Mouse (Mus musculus): ENCODE results near the gene Ddo. TPM values are rescaled to one million over a fixed set of nuclear protein-coding genes. Genes with fewer than 3 reads are reported as not detected.

Ddo gene
- polyA plus RNA-seq, 1 experiment from 2014 or later = 1.4 TPM

DNA sequence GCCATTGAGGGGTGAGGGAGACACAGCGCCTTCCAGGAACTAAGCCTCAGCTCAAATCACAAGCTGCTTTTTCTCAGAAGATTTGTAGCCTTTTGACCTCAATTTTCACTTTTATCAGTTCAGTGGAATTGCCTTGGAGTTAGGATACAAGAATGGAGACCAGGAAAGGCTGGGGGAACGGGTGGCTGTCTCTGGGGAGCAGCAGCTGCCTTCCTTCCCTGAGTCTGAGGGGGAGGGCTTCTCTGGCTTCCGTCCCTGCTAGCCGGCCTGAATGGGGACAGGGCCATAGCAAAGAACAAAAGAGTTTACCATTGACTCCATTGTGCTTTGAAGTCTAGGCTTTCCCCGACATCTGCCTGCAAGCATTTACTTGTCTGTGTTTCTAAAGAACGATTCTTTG lies 94.5 kb downstream of the Ddo start:
- ATAC-seq (ENCODE audit: insufficient read depth, low FRiP score, low read depth) = no peak
- Histone ChIP-seq H3K36me3 (no peaks in the 10 kb centered on the region), H3K9ac (no peak overlapping the region), H3K4me1 (peaks cover 7% of the 10 kb centered on the region; the same call in 1 of the 2 replicates), H3K27ac (no peak overlapping the region), H3K9me3 (no peaks in the 10 kb centered on the region), H3K27me3 (replicated peaks) (no peaks in the 10 kb centered on the region), H3K4me2 (no peak overlapping the region), H3K4me3 (replicated peaks) (no peak overlapping the region)
- WGBS = 44% methylated on average over 6 of the region's 6 CpGs

DNA sequence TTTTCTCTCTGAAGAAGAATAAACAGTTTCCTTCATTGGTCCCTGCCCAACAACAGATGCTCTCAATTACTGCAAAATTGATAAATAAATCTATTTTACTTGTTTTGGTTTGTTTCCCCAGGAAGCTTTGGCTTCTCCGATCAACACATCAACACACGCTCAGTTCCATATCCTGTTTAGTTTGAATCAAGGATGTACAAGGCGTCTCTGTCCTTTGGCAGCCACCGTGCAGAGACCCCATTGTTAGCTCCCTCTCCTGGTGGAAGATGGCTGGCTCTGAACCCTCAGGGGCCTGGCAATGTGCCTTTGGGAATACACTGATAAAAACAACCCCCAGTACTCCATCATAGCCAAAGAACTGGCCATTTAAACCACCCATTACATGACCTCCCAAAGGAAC lies 95.3 kb downstream of the Ddo start:
- no peak overlapping the region for H3K27ac ChIP-seq
- WGBS = 46% methylated on average over 4 of the region's 4 CpGs
- peaks cover 7% of the 10 kb centered on the region; the same call in 1 of the 2 replicates for H3K4me1 ChIP-seq
- no peak for ATAC-seq (ENCODE audit: insufficient read depth, low FRiP score, low read depth)
- no peaks in the 10 kb centered on the region for H3K36me3 ChIP-seq
- H3K27me3 ChIP-seq (replicated peaks) = no peaks in the 10 kb centered on the region
- no peak overlapping the region for H3K9ac ChIP-seq
- H3K4me2 ChIP-seq = no peak overlapping the region
- H3K9me3 ChIP-seq = no peaks in the 10 kb centered on the region
- H3K4me3 ChIP-seq (replicated peaks) = no peak overlapping the region

DNA sequence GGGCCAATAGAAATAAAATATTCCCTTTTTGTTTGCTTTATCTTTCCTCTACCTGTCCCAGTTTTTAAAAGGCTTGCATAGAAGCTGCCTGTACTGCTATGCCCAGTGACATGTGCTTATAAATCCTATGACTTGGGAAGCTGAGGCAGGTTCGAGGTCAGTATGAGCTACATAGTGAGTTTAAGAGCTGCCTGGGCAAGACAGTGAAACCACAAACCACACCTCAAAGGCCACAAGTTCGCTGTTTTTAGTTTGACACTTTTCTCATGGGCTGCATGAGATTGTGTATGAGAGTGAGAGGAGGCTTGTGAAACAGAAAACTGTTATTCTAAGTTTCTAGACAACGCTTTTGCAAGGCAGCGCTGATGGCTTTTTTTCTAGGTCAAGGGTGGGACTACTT lies 95.7 kb downstream of the Ddo start:
- Histone ChIP-seq H3K4me3 (replicated peaks) (no peak overlapping the region), H3K4me2 (no peak overlapping the region), H3K9ac (no peak overlapping the region), H3K4me1 (peaks cover 7% of the 10 kb centered on the region; the same call in 1 of the 2 replicates), H3K36me3 (no peaks in the 10 kb centered on the region), H3K27ac (no peak overlapping the region), H3K27me3 (replicated peaks) (no peaks in the 10 kb centered on the region), H3K9me3 (no peaks in the 10 kb centered on the region)
- no peak for ATAC-seq (ENCODE audit: insufficient read depth, low FRiP score, low read depth)
- WGBS = 73% methylated on average over 4 of the region's 4 CpGs

DNA sequence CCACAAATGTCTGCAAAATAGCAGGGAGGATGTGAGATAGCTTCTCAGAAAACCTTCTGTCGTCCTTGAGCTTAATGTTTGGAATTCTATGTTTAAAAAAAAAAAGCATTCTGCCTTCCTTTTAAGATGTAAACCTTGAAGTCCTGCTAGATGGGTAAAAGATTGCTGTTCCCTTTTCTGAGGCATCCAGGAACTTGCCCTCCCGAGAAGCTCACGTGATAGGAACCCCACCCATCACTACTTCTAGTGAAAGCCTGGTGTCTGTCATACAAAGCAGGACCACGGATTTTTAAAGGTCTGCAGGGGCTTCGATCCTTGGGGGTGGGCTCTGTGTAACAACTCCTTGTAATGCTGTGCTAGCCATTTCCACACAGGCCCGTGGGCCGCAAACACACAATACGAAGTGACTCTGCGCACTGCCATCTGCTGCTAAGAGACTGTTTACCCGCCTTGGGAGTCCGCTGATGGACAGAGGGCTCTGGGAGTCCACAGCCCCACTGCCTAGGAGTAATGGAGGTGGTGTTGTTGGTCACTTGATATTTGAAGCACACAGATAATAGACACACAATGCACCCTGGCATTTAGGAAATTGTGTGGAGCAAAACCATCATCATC lies 96.6 kb downstream of the Ddo start:
- Histone ChIP-seq H3K9me3 (no peaks in the 10 kb centered on the region), H3K4me3 (replicated peaks) (no peak overlapping the region)
- 57% methylated on average over 11 of the region's 11 CpGs for WGBS

DNA sequence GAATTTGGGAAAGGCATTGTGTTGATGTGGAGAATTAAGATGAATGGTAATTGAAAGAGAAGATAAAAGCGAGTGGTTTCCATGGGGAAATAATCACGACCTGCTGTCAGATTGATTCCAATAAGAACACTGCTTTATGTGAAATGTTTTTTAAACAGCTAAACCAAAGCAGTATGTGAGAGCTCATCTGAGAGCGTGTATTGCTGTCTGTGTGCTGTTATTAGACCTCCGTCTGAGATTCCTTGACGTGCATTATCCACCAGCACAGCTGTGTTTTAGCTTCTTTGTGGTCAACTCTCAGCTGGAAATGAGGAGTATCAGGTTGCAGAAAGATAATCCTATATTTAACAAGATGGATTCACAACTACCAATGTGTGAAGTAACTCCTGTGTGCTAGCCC lies 97.2 kb downstream of the Ddo start:
- Histone ChIP-seq H3K36me3 (no peaks in the 10 kb centered on the region), H3K4me3 (replicated peaks) (no peak overlapping the region), H3K27ac (no peak overlapping the region), H3K4me1 (peaks cover 7% of the 10 kb centered on the region; the same call in 1 of the 2 replicates), H3K27me3 (replicated peaks) (no peaks in the 10 kb centered on the region), H3K4me2 (no peak overlapping the region), H3K9ac (no peak overlapping the region), H3K9me3 (no peaks in the 10 kb centered on the region)
- WGBS = 43% methylated on average over 5 of the region's 5 CpGs
- ATAC-seq (ENCODE audit: insufficient read depth, low FRiP score, low read depth) = no peak

More for the DNA sequence above, 96.6 kb downstream of the Ddo start:
- H3K36me3 ChIP-seq = no peaks in the 10 kb centered on the region
- no peak overlapping the region for H3K27ac ChIP-seq
- no peak overlapping the region for H3K4me2 ChIP-seq
- H3K4me1 ChIP-seq = peaks cover 7% of the 10 kb centered on the region; the same call in 1 of the 2 replicates
- H3K27me3 ChIP-seq (replicated peaks) = no peaks in the 10 kb centered on the region
- H3K9ac ChIP-seq = no peak overlapping the region
- no peak for ATAC-seq (ENCODE audit: insufficient read depth, low FRiP score, low read depth)

GRCm38 (mm10) chr10:40730200-40730599 lies 100.4 kb downstream of the Ddo start:
- Histone ChIP-seq H3K27me3 (replicated peaks) (no peaks in the 10 kb centered on the region), H3K36me3 (no peaks in the 10 kb centered on the region)

More at GRCm38 (mm10) chr10:40730200-40730599, 100.4 kb downstream of the Ddo start:
- Histone ChIP-seq H3K4me2 (no peak overlapping the region), H3K9me3 (no peaks in the 10 kb centered on the region), H3K27ac (no peak overlapping the region), H3K4me1 (peaks cover 7% of the 10 kb centered on the region; the same call in 1 of the 2 replicates), H3K9ac (no peak overlapping the region), H3K4me3 (replicated peaks) (no peak overlapping the region)
- ATAC-seq (ENCODE audit: insufficient read depth, low FRiP score, low read depth) = no peak
- WGBS = 77% methylated on average over 5 of the region's 5 CpGs

Other genes starting within 250 kb of the Ddo start
- gene Slc22a16, start 59.7 kb upstream of the Ddo start, polyA plus RNA-seq (2015; fragmentation: Nextera tagmentation; extraction: Ambion mirVana) = not detected in 2 replicates
- 3.3 and 3.4 TPM in 2 replicates for gene Mettl24, start 53.3 kb downstream of the Ddo start, polyA plus RNA-seq (2015; fragmentation: Nextera tagmentation; extraction: Ambion mirVana)

Data from stomach, embryonic 15.5 days (tissue).